Mouse (Mus musculus): Measurements from ENCODE around the gene Reck.

GRCm38 (mm10) chr4:43897209-43897608 is 21.9 kb downstream of the Reck start:
- TF ChIP-seq E2F4 (IDR thresholded peaks at IDR 0.05; ENCODE audit: borderline replicate concordance, low read depth, low read length), result no peak
- no peak for TF ChIP-seq CTCF (IDR thresholded peaks at IDR 0.05 in 2 of 3, conservative IDR thresholded peaks at IDR 0.05 in 1 of 3; ENCODE audit: control insufficient read depth in 1 of 3, insufficient read depth in 1 of 3, low read depth in 2 of 3, low read length in 3 of 3, poor library complexity in 1 of 3, severe bottlenecking in 1 of 3)
- no peak for TF ChIP-seq MYC (IDR thresholded peaks at IDR 0.05; ENCODE audit: low read depth, low read length)
- no peak for TF ChIP-seq GABPA (IDR thresholded peaks at IDR 0.05; ENCODE audit: low read depth, low read length)
- TF ChIP-seq MAZ (IDR thresholded peaks at IDR 0.05; ENCODE audit: low read depth, low read length), result no peak
- TF ChIP-seq GATA1 (IDR thresholded peaks at IDR 0.05; ENCODE audit: low read depth, low read length), result no peak
- no peak for TF ChIP-seq HCFC1 (IDR thresholded peaks at IDR 0.05; ENCODE audit: low read depth, low read length)
- no peak for TF ChIP-seq TAL1 (IDR thresholded peaks at IDR 0.05; ENCODE audit: low read length)
- TF ChIP-seq POLR2A (IDR thresholded peaks at IDR 0.05; ENCODE audit: control insufficient read depth in 1 of 2, insufficient read depth in 1 of 2, low read depth in 1 of 2, low read length in 2 of 2, poor library complexity in 1 of 2), result no peak
- TF ChIP-seq ZNF384 (IDR thresholded peaks at IDR 0.05; ENCODE audit: low read depth, low read length), result no peak
- no peak for TF ChIP-seq USF1 (IDR thresholded peaks at IDR 0.05; ENCODE audit: low read depth, low read length)
- TF ChIP-seq SMC3 (IDR thresholded peaks at IDR 0.05; ENCODE audit: low read depth, low read length), result no peak

All from MEL (cell line).